Mouse (Mus musculus): Measurements from ENCODE around the gene D5Ertd579e. TPM values are rescaled to one million over a fixed set of nuclear protein-coding genes. Genes with fewer than 3 reads are reported as not detected.
"Not testable (repeated sequence)": the region's sequence is repeated elsewhere in the genome, so short reads cannot be mapped to it uniquely, and the experiment has no call there.

D5Ertd579e gene
- total RNA-seq, 2 experiments from 2014 or later, result 88.8 to 95.6 TPM

GRCm38 (mm10) chr5:36660977-36661760 lies 34.7 kb downstream of the D5Ertd579e start:
- DNase-seq (ENCODE audit: low spot score in 2 of 2); intact Hi-C loops (cut with DNase I): not testable (repeated sequence)

DNA sequence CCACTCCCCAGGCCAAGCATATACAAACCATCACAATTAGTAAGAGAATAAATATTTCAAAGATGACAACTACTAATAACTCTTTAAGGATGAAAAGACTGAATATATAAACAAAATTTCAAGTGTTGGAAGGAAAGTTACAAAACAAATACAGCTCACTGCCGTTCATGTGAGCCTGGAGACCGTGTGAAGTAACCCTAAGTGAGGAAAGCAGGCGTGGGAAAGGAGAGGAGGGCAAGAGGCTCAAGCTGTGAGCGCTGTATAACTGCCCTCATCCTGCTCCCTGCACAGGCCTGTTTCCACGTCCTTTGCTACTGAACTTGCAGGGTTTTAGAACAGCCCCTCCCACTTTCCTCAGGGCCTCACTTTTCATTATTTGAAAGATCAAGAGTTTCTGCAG lies 70.2 kb downstream of the D5Ertd579e start:
- intact Hi-C loops (cut with DNase I), result no loop called here
- DNase-seq (ENCODE audit: low spot score in 2 of 2), result no peak

- no peak for DNase-seq (ENCODE audit: low spot score in 2 of 2)
- intact Hi-C loops (cut with DNase I), result no loop called here
Observed at GRCm38 (mm10) chr5:36623670-36624069, 72.2 kb downstream of the D5Ertd579e start.

DNA sequence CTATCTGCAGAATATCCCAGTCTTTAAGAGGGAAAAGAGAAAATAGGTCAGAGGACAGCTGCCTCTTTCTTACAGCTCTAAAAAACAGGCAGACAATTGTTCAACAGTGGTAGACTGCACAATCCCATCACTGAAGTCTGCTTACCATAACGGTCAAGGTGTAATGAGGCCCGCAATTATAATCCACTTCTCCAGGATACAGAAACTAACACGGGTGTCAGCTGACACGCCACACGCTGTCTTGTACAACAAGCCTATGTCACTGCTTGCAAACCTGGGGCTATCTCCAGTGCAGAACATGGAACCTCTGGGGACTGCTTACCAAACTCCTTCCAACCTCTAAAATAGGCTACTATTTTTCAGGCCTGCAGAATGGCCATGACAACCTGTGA lies 74.8 kb downstream of the D5Ertd579e start:
- intact Hi-C loops (cut with DNase I), result no loop called here
- DNase-seq (ENCODE audit: low spot score in 2 of 2), result no peak

DNA sequence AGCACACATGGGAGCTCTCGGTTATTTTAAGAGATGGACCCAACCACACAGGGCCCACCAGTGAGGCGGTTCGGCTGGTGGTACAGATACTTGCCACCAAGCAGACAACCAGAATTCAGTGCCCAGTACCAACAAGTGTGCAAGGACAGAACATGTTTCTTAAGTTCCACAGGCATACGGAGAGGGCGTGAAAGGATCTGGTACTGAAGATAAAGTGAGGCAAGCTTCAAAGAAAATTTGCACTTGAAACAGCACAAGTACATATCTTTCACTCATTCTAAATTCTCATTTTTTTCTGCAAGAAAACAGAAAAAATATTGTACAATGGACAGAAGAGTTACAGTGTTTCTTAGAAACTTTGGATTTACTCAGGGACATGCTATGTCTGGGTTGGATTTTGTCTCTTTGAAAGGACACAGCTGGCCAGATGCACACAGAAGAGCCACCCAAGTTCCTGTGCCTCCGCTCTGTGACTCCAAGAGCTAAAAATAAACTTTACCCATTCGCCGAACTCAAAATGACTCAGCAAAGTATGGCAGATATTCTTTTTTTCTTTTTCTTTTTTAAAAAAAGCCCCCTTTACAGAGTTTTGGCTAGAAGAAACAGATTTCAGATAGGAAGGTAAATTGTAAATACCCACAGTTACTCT lies 75.3 kb downstream of the D5Ertd579e start:
- no peak for DNase-seq (ENCODE audit: low spot score in 2 of 2)
- intact Hi-C loops (cut with DNase I), result no loop called here

- intact Hi-C loops (cut with DNase I), result no loop called here
- DNase-seq (ENCODE audit: low spot score in 2 of 2), result no peak
Observed at GRCm38 (mm10) chr5:36618890-36619289, 76.9 kb downstream of the D5Ertd579e start.

GRCm38 (mm10) chr5:36618356-36618755 lies 77.5 kb downstream of the D5Ertd579e start:
- DNase-seq (ENCODE audit: low spot score in 2 of 2), result no peak
- intact Hi-C loops (cut with DNase I), result no loop called here

DNA sequence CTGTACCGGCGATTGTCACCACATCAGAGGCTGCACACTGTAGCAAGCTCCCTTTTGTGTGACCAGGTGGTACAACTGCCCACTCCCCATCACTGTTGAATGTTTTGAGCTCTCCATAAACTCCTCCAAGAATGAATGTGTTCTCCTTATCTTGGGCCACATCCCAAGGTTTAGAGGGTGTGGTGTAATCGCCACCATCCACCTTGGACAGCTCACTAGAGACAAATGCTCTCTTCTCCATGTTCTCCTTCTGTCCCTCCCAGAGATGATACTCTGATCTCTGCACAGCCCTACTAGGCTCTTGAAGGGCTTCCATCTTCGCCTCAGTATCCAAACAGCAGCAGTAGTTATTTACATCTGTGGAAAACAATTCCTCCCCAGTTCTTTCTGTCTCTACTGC lies 81.7 kb downstream of the D5Ertd579e start:
- no peak for DNase-seq (ENCODE audit: low spot score in 2 of 2)
- intact Hi-C loops (cut with DNase I), result no loop called here

DNA sequence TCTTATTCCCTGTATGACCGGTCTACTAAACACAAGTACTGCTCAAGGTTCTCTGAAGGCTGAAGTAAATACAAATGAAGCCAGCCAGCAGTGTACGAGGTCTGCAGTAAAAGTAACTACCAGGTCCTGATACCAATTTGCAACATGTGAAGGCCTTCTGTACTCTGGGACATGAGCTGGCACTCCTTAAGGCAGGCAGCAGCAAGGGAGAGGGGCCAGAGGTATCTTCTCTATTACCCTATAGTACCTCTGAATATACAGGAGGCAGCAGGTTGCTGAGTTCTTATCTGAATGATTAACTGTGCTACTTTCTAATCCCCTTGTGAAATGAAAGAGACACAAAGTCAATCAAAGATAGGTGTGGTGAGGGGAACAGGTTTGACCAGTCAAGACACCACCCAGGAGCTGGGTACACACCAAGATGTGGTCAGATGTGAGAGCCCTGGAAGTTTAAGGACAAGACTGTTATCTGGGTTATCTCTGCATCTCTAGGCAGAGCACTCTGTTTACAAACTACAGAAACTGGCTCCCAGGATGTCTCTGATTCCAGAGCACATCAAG lies 86.8 kb downstream of the D5Ertd579e start:
- intact Hi-C loops (cut with DNase I), result no loop called here
- DNase-seq (ENCODE audit: low spot score in 2 of 2), result no peak

DNA sequence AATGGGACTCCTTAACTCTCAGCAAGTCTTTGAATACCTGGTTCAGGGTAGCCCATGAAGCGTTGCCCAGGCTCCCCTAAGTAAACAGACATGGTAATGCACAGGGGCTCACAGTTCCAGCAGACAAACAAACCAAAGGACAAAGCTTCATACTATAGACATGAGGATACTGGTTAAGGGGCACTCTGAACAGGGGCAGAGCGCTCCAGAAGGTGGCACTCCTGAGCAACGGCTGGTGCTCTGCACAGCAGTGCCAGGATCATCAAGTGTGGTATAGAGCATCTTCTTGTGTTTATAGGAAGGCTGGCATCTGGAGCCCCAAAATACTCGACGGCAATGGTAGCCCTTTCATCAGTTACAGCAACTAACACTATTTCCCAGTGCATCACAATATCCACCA lies 92.8 kb downstream of the D5Ertd579e start:
- intact Hi-C loops (cut with DNase I), result loop anchor here (1.0 kb wide), 1 partner anchor 139 kb away; no protein-coding TSS in a partner anchor
- peak; percentile 62 to 76 for DNase-seq (ENCODE audit: low spot score in 2 of 2)

DNA sequence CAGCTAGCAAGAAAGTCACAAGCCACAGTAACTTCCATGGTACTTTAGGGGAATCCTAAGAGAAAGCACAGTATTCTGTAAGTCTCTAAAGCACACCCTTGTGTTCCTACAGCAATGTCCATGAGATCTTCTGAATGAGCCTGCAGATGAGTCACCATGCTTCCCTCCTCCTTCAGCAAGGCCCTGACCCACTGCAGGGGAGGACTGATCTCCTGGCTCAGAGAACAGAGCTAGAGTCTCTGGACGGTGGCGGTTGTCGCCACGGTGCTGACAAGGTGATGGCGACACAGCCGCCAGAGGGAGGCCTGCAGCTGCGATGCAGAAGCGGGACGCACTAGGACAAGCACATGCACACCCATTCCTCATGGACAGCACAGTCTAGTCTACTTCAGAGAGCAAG lies 93.8 kb downstream of the D5Ertd579e start:
- intact Hi-C loops (cut with DNase I), result no loop called here
- DNase-seq (ENCODE audit: low spot score in 2 of 2), result no peak

DNA sequence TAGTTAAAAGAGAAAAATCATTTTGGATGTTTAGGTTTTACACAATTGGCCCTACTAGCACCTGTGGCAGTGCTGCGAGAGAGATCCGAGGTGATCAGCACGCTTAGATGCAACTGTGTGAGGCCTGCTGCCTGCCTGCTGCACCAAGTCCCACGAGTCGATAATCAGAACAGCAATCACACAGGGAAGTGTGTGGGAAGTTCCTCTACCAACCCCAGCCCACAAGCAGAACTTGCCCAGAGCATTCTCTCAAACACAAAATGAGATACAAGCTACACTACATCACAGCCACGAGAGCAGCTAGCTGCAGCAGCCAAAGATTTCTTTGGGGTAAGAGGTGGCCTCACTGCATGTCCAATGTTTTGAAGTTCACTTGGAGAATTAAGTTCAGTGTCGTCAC lies 94.3 kb downstream of the D5Ertd579e start:
- no peak for DNase-seq (ENCODE audit: low spot score in 2 of 2)
- intact Hi-C loops (cut with DNase I), result no loop called here

GRCm38 (mm10) chr5:36598883-36599282 lies 96.9 kb downstream of the D5Ertd579e start:
- no peak for DNase-seq (ENCODE audit: low spot score in 2 of 2)
- intact Hi-C loops (cut with DNase I), result no loop called here

DNA sequence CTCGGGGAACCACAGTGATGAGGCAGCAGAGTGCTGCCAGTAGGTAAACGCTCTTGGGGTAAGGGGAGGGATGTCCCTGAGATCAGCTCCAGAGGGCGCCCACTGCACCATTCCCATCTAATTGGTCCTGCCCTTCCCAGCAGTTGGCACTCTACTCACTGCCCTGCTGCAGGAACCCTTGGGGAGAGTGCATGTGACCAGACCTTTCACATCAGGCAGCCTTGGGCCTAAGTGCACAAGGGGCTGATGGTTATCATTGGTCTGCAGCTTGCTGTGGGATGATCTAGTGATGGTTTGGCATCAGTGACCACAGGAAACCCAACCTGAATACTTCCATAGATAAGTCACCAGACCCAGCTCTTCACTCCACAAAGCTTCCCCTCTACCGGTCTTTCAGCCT lies 98.2 kb downstream of the D5Ertd579e start:
- DNase-seq (ENCODE audit: low spot score in 2 of 2), result no peak
- intact Hi-C loops (cut with DNase I), result no loop called here

DNA sequence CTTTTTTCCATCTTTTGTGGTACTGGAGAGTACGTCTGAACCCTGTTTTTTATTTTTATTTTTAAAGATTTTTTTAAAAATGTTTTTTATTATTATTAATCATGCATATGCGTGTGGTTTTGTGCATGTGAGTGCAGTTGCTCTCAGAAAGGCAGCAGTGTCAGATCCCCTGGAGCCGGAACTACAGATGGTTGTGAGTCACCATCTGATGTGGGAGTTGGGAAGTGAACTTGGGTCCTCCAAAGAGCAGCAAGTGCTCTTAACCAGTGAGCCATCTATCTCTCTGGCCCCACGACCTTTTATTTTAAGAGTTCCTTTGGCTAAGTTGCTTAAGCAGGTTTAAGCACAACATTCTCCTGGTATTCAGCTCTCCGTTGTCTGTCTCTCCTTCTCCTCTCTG lies 99.6 kb downstream of the D5Ertd579e start:
- DNase-seq (ENCODE audit: low spot score in 2 of 2), result no peak

DNA sequence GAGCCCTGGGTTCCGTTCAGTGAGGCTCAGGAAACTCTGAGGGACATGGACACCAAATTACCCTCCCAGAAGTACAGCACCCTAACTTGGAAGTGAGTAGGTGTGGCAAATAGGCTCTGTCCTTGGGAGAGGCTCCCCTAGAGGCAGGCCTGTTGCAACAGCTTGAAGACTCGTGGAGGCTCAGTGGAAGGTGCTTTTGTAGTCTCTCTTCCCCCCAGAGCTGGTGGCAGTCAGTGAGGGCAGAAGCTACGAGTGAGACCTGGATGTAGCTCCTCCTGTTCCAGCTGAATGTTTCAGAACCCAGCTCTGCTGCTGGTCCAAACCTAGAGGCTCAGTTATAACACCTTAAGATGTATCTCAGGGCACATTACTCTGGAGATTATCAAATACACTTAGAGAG lies 100.7 kb downstream of the D5Ertd579e start:
- intact Hi-C loops (cut with DNase I), result no loop called here
- DNase-seq (ENCODE audit: low spot score in 2 of 2), result no peak

More for the DNA sequence above, 99.6 kb downstream of the D5Ertd579e start:
- intact Hi-C loops (cut with DNase I), result no loop called here

DNA sequence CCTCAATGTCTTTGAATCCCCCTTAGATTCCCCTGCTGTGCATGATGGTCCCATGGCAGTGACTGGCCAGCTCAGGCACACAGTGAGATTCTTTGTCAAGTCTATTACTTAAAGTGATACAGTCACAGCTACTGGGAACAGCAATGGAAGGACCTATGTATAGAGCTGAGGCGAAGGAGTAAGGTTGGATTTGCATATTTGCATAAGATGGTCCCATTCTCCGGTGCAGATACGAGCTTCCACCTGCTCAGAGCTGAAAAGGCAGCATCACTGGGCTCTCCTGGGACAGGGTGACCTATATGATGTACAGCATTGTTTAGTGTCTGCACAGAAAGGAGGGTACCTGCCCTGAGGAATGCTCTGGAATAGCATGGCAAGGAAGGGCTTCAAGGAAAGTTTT lies 101.5 kb downstream of the D5Ertd579e start:
- DNase-seq (ENCODE audit: low spot score in 2 of 2), result no peak
- intact Hi-C loops (cut with DNase I), result no loop called here

GRCm38 (mm10) chr5:36593176-36593575 lies 102.6 kb downstream of the D5Ertd579e start, which contains the start of gene Tbc1d14:
TSS of gene Tbc1d14 (minus strand) at chr5:36593276.
- intact Hi-C loops (cut with DNase I), result no loop called here
- no peak for DNase-seq (ENCODE audit: low spot score in 2 of 2)

GRCm38 (mm10) chr5:36590499-36590920 lies 105.3 kb downstream of the D5Ertd579e start:
- peak in 1 of 2 experiments; percentile 56 for DNase-seq (ENCODE audit: low spot score in 2 of 2)
- intact Hi-C loops (cut with DNase I), result no loop called here

- DNase-seq (ENCODE audit: low spot score in 2 of 2), result no peak
- intact Hi-C loops (cut with DNase I), result loop anchor here (5.0 to 10.0 kb wide), 3 partner anchors 52 to 161 kb away; partner anchors contain the start of genes Bloc1s4, Ccdc96 and Tada2b
Observed at GRCm38 (mm10) chr5:36584299-36584698, 111.5 kb downstream of the D5Ertd579e start.

Data from left cerebral cortex, postnatal 14 days (tissue).